Mouse (Mus musculus) layer of hippocampus, adult 6 months (tissue): ENCODE measurements around the gene Emp3. TPM values are rescaled to one million over a fixed set of nuclear protein-coding genes. Genes with fewer than 3 reads are reported as not detected.

Experiments used
- long read RNA-seq, 2 experiments: library from polyadenylated mRNA; unstranded; transcript quantifications; one replicate each; pipeline ENCODE4 v2.0.0; 2019 to 2020
- polyA plus RNA-seq: library from polyadenylated mRNA; unstranded; fragments of <200 nt; fragmentation: Nextera tagmentation; gene quantifications from 2 replicates; pipeline ENCODE4 v1.2.3, GENCODE M21; 2021

The Emp3 gene
- 6.8 and 8.2 TPM in 2 replicates for polyA plus RNA-seq
- long read RNA-seq, experiment 1, partial matches to known transcripts, result 0 of 2 reads
- long read RNA-seq, experiment 1, other reads (novel, unspliced or antisense), result 0 of 2 reads
- long read RNA-seq, experiment 2, partial matches to known transcripts, result 1 of 1 reads
- long read RNA-seq, experiment 2, other reads (novel, unspliced or antisense), result 0 of 1 reads

GRCm38 (mm10) chr7:45921242-45921621 lies at the start of gene Emp3:
Gene Emp3 (minus strand): TSS chr7:45921404.

DNA sequence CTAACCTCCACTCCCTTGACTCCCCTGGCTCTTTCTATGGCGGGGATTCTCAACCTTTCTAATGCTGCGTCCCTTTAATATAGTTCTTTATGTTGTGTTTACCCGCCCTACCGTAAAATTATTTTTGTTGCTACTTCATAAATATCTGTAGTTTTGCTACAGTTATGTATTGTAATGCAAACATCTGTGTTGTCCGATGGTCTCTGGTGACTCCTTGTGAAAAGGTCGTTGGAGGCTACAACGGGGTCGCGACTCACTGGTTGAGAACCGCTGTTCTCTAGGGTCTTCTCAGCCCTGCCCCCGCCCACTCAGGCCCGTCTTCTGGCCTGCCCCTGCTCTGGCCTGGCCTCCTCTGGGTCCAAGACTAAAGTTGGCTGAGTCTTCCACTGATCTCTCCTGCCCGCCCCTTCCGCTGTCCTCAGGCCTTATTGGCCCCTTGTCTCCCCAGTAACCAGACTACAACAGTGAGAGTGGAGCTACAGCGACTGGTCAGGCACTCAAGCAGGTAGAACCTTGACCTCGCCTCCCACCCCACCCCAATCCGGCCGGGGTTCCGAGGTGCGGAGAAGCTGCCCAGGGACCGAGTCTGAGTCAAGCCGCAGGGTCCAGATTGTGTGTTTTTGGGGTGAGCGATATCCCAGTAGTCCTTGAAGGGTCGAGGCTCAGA lies 2.7 kb upstream of the Emp3 start, which contains the start of gene Ccdc114:
Gene Ccdc114, plus strand, starts transcription at position 311 of the 667 bp plus-strand sequence.

DNA sequence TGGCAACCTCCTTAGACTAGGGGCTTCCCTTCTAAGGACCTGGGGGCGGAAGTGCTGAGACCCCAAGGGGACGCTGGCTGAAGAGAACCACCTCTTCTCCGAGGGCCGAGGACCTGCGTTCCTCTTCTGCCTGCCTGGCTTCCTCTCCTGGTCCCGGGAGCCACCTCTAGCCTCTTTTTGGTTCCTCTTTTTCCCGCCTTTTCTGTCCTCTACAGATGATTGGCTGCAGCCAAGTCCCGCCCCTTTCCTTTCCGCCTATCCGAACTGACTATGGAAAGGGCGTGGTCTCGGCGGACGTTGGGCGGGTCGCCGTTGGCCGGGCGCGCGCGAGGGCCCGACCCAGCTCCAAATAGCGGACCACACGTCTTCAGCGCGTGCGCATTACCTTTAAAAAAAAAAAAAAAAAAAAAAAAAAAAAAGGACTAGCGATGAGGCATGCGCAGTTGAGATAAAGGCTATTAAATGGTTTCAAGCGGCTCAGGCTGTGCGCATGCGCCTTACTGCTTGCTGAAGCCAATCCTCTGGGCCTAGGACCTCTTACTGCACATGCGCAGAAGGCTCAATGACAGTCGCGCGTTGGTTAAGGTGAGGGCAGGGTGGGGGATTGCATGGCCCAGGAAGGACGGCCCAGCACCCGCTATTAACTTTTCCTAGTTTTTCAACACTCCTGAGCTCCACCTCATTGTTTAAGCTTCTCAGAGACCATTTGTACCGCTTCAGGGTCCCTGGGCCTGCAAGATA lies 24.5 kb downstream of the Emp3 start, which contains the start of the genes Syngr4 and Tmem143:
Gene Syngr4, minus strand, starts transcription at position 198 of the 741 bp plus-strand sequence.
Gene Tmem143, plus strand, starts transcription at position 425 of the 741 bp plus-strand sequence.

GRCm38 (mm10) chr7:45878278-45878677 lies 42.9 kb downstream of the Emp3 start, which contains the start of gene Grin2d:
Gene Grin2d (minus strand): TSS chr7:45878378.

GRCm38 (mm10) chr7:45872624-45873023 lies 48.6 kb downstream of the Emp3 start, which contains the start of gene Kdelr1:
Gene Kdelr1 (plus strand): TSS chr7:45872772.

Other genes with a start within 250 kb of the Emp3 start
- 5.2 and 6.6 TPM in 2 replicates for gene Ntn5, start 237.4 kb downstream of the Emp3 start, polyA plus RNA-seq
- 0.15 and 0.36 TPM in 2 replicates for gene Sec1, start 227.0 kb downstream of the Emp3 start, polyA plus RNA-seq
- 39.6 and 49.9 TPM in 2 replicates for gene Car11, start 221.6 kb downstream of the Emp3 start, polyA plus RNA-seq
- gene Dbp, start 216.3 kb downstream of the Emp3 start, polyA plus RNA-seq, result 49.2 and 52.8 TPM in 2 replicates
- 357 and 361 TPM in 2 replicates for gene Rpl18, start 205.9 kb downstream of the Emp3 start, polyA plus RNA-seq
- 5.5 and 6.1 TPM in 2 replicates for gene Sphk2, start 203.4 kb downstream of the Emp3 start, polyA plus RNA-seq
- gene Fam83e, start 200.2 kb downstream of the Emp3 start, polyA plus RNA-seq, result 0.09 TPM in 1 of 2 replicates, not detected in the other
- not detected in 2 replicates for gene Spaca4, start 195.6 kb downstream of the Emp3 start, polyA plus RNA-seq
- gene Lmtk3, start 137.7 kb downstream of the Emp3 start, polyA plus RNA-seq, result 6.9 and 9.4 TPM in 2 replicates
- 20.6 and 22.7 TPM in 2 replicates for gene Sult2b1, start 136.7 kb downstream of the Emp3 start, polyA plus RNA-seq
- gene Cyth2, start 106.8 kb downstream of the Emp3 start, polyA plus RNA-seq, result 135 and 136 TPM in 2 replicates
- 1.5 and 2.2 TPM in 2 replicates for gene Kcnj14, start 96.6 kb downstream of the Emp3 start, polyA plus RNA-seq
- 23.8 and 25.5 TPM in 2 replicates for gene Grwd1, start 90.5 kb downstream of the Emp3 start, polyA plus RNA-seq
- gene Kdelr1, start 48.6 kb downstream of the Emp3 start, polyA plus RNA-seq, result 44.4 and 48.6 TPM in 2 replicates
- 0.59 and 0.88 TPM in 2 replicates for gene Grin2d, start 43.0 kb downstream of the Emp3 start, polyA plus RNA-seq
- gene Syngr4, start 24.7 kb downstream of the Emp3 start, polyA plus RNA-seq, result not detected in 2 replicates
- 2.6 and 3.3 TPM in 2 replicates for gene Tmem143, start 24.5 kb downstream of the Emp3 start, polyA plus RNA-seq
- gene Ccdc114, start 2.7 kb upstream of the Emp3 start, polyA plus RNA-seq, result 1.2 and 2.6 TPM in 2 replicates
- gene Abcc6, start 108.9 kb upstream of the Emp3 start, polyA plus RNA-seq, result 0.10 and 0.13 TPM in 2 replicates
- 21.3 and 22.8 TPM in 2 replicates for gene Nomo1, start 112.3 kb upstream of the Emp3 start, polyA plus RNA-seq
- gene Kcnj11, start 179.4 kb upstream of the Emp3 start, polyA plus RNA-seq, result 4.6 and 4.7 TPM in 2 replicates